Mouse (Mus musculus) testis, adult 2 months (tissue): ENCODE results near the gene Lamtor3.

ENCODE experiments used
- CTCF ChIP-seq: fragments of 200-500 bp; IDR thresholded peaks from 2 replicates; pipeline ENCODE4 v1.5.1; 2012; ENCODE audit warnings: low read depth, mild to moderate bottlenecking, inconsistent platforms, low read length, moderate library complexity; ENCODE audit not compliant: control insufficient read depth, insufficient read depth, insufficient replicate concordance
- POLR2A ChIP-seq: fragments of 200-500 bp; IDR thresholded peaks from 2 replicates; pipeline ENCODE4 v1.6.1; 2012; ENCODE audit warnings: low read depth, mild to moderate bottlenecking, inconsistent platforms, low read length, moderate library complexity; ENCODE audit not compliant: control insufficient read depth

GRCm38 (mm10) chr3:137950191-137950885, 32.0 kb downstream of the Lamtor3 start:
- no peak for TF ChIP-seq POLR2A
- TF ChIP-seq CTCF = no peak
